Mouse (Mus musculus): ENCODE measurements at regions not wholly inside any gene's neighbourhood (a gene's known extent, or its start where the extent isn't known, plus 50 kb on each side); places are given as distances from the start of the nearest gene placed in this dataset.
A peak's percentile ranks its signal among the peaks of the same experiment; 100 is the strongest.
"Not testable (repeated sequence)": the region's sequence is repeated elsewhere in the genome, so short reads cannot be mapped to it uniquely, and the experiment has no call there.

- not testable (repeated sequence) for DNase-seq
These were observed 397.4 kb downstream of the Grxcr1 start for GRCm38 (mm10) chr5:68428822-68429548.

- DNase-seq, result peak; percentile 0
These were observed 438.5 kb downstream of the Grxcr1 start for GRCm38 (mm10) chr5:68470162-68470561.

GRCm38 (mm10) chr5:68471300-68471699 is 439.7 kb downstream of the Grxcr1 start:
- not testable (repeated sequence) for DNase-seq

Measured in adrenal gland, adult 8-10 months (tissue).